Mouse (Mus musculus): ENCODE measurements around the gene Lpin1.

- TF ChIP-seq CTCF (IDR thresholded peaks at IDR 0.05; ENCODE audit: low read depth, low read length): no peak
- TF ChIP-seq GATA1 (IDR thresholded peaks at IDR 0.05; ENCODE audit: borderline replicate concordance, low read length): no peak
- TF ChIP-seq TAL1 (conservative IDR thresholded peaks at IDR 0.05; ENCODE audit: low read depth, low read length): no peak
- TF ChIP-seq POLR2AphosphoS5 (IDR thresholded peaks at IDR 0.05; ENCODE audit: insufficient replicate concordance, low read depth, low read length): no peak
These were observed 33.0 kb downstream of the Lpin1 start for GRCm38 (mm10) chr12:16577665-16578233.

Data from G1E (cell line).